Mouse (Mus musculus) neural tube, embryonic 12.5 days (tissue): ENCODE results near the gene Epb41l2. TPM values are rescaled to one million over a fixed set of nuclear protein-coding genes. Genes with fewer than 3 reads are reported as not detected.

Experiments used
- polyA plus RNA-seq: library from polyadenylated mRNA; unstranded; fragments of >200 nt; fragmentation: Nextera tagmentation; extraction: Ambion mirVana; gene quantifications from 2 replicates; pipeline ENCODE4 v1.2.1, GENCODE M21; 2016

The Epb41l2 gene
- polyA plus RNA-seq, 1 experiment from 2014 or later, result 40.2 TPM

Other genes with a start within 250 kb of the Epb41l2 start
- 24.0 and 24.7 TPM in 2 replicates for gene Akap7, start 51.9 kb upstream of the Epb41l2 start, polyA plus RNA-seq
- gene Smlr1, start 176.5 kb downstream of the Epb41l2 start, polyA plus RNA-seq, result not detected in 2 replicates